Mouse (Mus musculus) layer of hippocampus, adult 18-20 months (tissue): ENCODE data around the gene Ces1b. TPM values are rescaled to one million over a fixed set of nuclear protein-coding genes. Genes with fewer than 3 reads are reported as not detected.

Experiments
- DNase-seq, 2 experiments: peaks; one replicate each; pipeline ENCODE4 v3.0.0; 2022; ENCODE audit warnings: low spot score in 2 of 2
- total RNA-seq, 2 experiments: library from RNA; stranded (reverse); gene quantifications; 2 replicates each; pipeline ENCODE4 v1.2.3; 2021

Ces1b gene
- total RNA-seq, 2 experiments from 2014 or later: not detected

DNA sequence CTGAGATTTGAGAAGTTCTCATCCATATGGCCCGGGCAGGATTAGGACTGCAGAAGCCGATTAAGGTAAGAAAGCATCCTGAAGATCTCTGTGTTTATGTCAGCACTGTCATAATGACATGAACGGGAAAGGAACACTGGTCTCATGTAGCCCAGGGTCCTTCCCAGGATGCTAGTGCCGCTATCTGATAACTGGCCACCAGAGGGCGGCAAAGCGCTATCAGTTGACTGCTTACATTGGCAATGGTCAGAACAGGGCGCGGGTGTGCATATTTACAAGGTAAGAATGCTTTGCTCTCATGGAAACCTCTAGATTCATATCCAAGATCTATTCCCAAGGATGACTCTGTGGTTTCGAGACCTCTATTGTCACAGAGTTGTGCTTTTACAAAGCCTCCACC lies 68.4 kb downstream of the Ces1b start:
- peak; percentile 50 to 90 for DNase-seq

DNA sequence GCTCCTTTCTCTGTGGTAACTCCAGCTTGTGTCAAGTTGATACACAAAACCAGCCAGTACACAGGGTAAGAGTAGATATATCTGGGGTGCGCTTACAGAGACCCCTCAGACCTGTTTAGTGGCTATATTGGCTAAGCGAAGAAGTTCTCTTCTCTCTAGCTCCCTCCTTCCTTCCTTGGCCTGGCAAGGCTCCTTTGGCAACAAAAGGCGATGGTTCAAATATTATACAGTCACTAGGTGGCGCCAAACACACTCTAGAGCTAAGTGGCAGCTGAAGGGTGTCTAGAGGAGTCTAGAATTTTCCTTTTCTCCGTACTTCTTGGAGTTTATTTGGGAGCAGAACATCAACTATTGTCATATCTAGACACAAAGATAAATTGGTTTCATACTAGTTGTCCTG lies 69.5 kb downstream of the Ces1b start:
- peak; percentile 14 to 66 for DNase-seq

Other genes with a start within 250 kb of the Ces1b start
- 10 to 100 TPM in 1 of 2 experiments, 1 to 10 TPM in 1; 7.5 to 11.4 TPM for gene Lpcat2, start 224.7 kb downstream of the Ces1b start, total RNA-seq
- 1 to 10 TPM in 1 of 2 experiments, under 1 TPM in 1; 0.87 to 1.6 TPM for gene Capns2, start 178.6 kb downstream of the Ces1b start, total RNA-seq
- under 1 TPM; 0.07 to 0.13 TPM for gene Slc6a2, start 119.9 kb downstream of the Ces1b start, total RNA-seq
- not detected for gene Ces1a, start 31.8 kb downstream of the Ces1b start, total RNA-seq
- gene Ces1c, start 51.3 kb upstream of the Ces1b start, total RNA-seq: not detected
- gene Ces1d, start 117.8 kb upstream of the Ces1b start, total RNA-seq: under 1 TPM; 0.20 to 0.47 TPM
- gene Ces1e, start 149.6 kb upstream of the Ces1b start, total RNA-seq: not detected
- not detected for gene Ces1f, start 199.7 kb upstream of the Ces1b start, total RNA-seq